Mouse (Mus musculus): ENCODE data around the gene App. TPM values are rescaled to one million over a fixed set of nuclear protein-coding genes. Genes with fewer than 3 reads are reported as not detected.

The App gene
- total and polyA plus RNA-seq, 2 experiments, result 28.9 to 29.9 TPM

DNA sequence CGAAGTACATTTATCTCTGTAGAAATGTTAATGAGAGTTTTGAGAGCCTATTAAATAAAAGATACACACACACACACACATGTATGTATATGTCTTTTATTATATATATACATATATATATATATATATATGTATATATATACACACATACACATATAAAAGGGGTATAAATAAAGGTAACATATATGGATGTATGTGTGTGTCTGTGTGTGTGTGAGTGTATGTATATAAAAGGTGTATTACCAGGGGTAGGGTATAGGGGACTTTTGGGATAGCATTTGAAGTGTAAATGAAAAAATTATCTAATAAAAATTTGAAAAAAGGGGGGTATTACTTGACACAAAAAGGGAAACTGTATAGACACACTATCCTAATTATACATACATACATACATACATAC lies 217.7 kb downstream of the App start:
- no peaks in the 10 kb centered on the region for H3K79me2 ChIP-seq (ENCODE audit: control insufficient read depth, insufficient read depth, low read length)
- H3K36me3 ChIP-seq (ENCODE audit: control insufficient read depth, insufficient read depth, low read length), result no peaks in the 10 kb centered on the region
- TF ChIP-seq CTCF (IDR thresholded peaks at IDR 0.05; ENCODE audit: low read depth, low read length) (no peak), POLR2A (IDR thresholded peaks at IDR 0.05; ENCODE audit: extremely low read depth, insufficient read depth, low read length) (no peak)
- no peak overlapping the region for H3K27ac ChIP-seq (replicated peaks; ENCODE audit: insufficient read depth, low read depth, low read length)
- no peak for DNase-seq (ENCODE audit: extremely low read depth, low read depth, low spot score)
- H3K27me3 ChIP-seq (ENCODE audit: control insufficient read depth, insufficient read depth, low read length), result no peaks in the 10 kb centered on the region
- H3K4me3 ChIP-seq (ENCODE audit: insufficient read depth, low read depth, low read length), result no peak overlapping the region
- H3K4me1 ChIP-seq (ENCODE audit: control insufficient read depth, insufficient read depth, low read length), result no peaks in the 10 kb centered on the region
- H3K9ac ChIP-seq (ENCODE audit: low read depth, low read length), result no peak overlapping the region
- WGBS, result 71% methylated on average over 1 of the region's 1 CpGs

- H3K9ac ChIP-seq (ENCODE audit: low read depth, low read length), result no peak overlapping the region
- no peaks in the 10 kb centered on the region for H3K4me1 ChIP-seq (ENCODE audit: control insufficient read depth, insufficient read depth, low read length)
- DNase-seq (ENCODE audit: extremely low read depth, low read depth, low spot score), result peak; percentile 58
- no peak overlapping the region for H3K4me3 ChIP-seq (ENCODE audit: insufficient read depth, low read depth, low read length)
- H3K27ac ChIP-seq (replicated peaks; ENCODE audit: insufficient read depth, low read depth, low read length), result no peak overlapping the region
- H3K36me3 ChIP-seq (ENCODE audit: control insufficient read depth, insufficient read depth, low read length), result no peaks in the 10 kb centered on the region
- TF ChIP-seq POLR2A (IDR thresholded peaks at IDR 0.05; ENCODE audit: extremely low read depth, insufficient read depth, low read length) (no peak), CTCF (IDR thresholded peaks at IDR 0.05; ENCODE audit: low read depth, low read length) (peak; percentile 99)
- no peaks in the 10 kb centered on the region for H3K79me2 ChIP-seq (ENCODE audit: control insufficient read depth, insufficient read depth, low read length)
- WGBS, result 45% methylated on average over 26 of the region's 26 CpGs
- no peaks in the 10 kb centered on the region for H3K27me3 ChIP-seq (ENCODE audit: control insufficient read depth, insufficient read depth, low read length)
These were observed 218.2 kb downstream of the App start for GRCm38 (mm10) chr16:84955204-84955839.

GRCm38 (mm10) chr16:84931024-84931423 lies 242.5 kb downstream of the App start:
- no peak overlapping the region for H3K4me3 ChIP-seq (ENCODE audit: insufficient read depth, low read depth, low read length)
- WGBS, result 92% methylated on average over 3 of the region's 3 CpGs
- H3K79me2 ChIP-seq (ENCODE audit: control insufficient read depth, insufficient read depth, low read length), result no peaks in the 10 kb centered on the region
- H3K27me3 ChIP-seq (ENCODE audit: control insufficient read depth, insufficient read depth, low read length), result no peaks in the 10 kb centered on the region
- TF ChIP-seq CTCF (IDR thresholded peaks at IDR 0.05; ENCODE audit: low read depth, low read length) (no peak), POLR2A (IDR thresholded peaks at IDR 0.05; ENCODE audit: extremely low read depth, insufficient read depth, low read length) (no peak)
- no peak for DNase-seq (ENCODE audit: extremely low read depth, low read depth, low spot score)
- no peaks in the 10 kb centered on the region for H3K36me3 ChIP-seq (ENCODE audit: control insufficient read depth, insufficient read depth, low read length)
- no peak overlapping the region for H3K27ac ChIP-seq (replicated peaks; ENCODE audit: insufficient read depth, low read depth, low read length)
- no peak overlapping the region for H3K9ac ChIP-seq (ENCODE audit: low read depth, low read length)
- no peaks in the 10 kb centered on the region for H3K4me1 ChIP-seq (ENCODE audit: control insufficient read depth, insufficient read depth, low read length)

DNA sequence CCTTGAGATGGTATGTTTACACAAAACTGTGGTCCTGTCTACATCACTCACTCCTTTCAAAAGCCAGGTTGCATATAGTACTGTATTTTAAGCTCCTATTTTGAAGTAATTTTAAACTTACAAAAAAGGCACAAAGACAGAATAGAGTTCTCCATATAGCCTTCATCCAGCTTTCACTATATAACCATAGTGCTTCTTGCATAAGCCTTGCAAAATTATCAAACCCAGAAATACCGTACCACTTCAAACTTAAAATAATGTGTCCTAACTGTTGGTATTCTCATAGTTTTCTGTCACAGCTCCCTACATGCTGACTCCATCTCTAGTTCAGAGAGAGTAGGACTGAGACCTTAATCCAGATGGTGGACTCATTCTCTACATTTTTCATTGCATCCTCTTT lies 245.7 kb downstream of the App start:
- H3K79me2 ChIP-seq (ENCODE audit: control insufficient read depth, insufficient read depth, low read length), result no peaks in the 10 kb centered on the region
- no peak overlapping the region for H3K27ac ChIP-seq (replicated peaks; ENCODE audit: insufficient read depth, low read depth, low read length)
- H3K36me3 ChIP-seq (ENCODE audit: control insufficient read depth, insufficient read depth, low read length), result no peaks in the 10 kb centered on the region
- H3K9ac ChIP-seq (ENCODE audit: low read depth, low read length), result no peak overlapping the region
- H3K27me3 ChIP-seq (ENCODE audit: control insufficient read depth, insufficient read depth, low read length), result no peaks in the 10 kb centered on the region
- no peaks in the 10 kb centered on the region for H3K4me1 ChIP-seq (ENCODE audit: control insufficient read depth, insufficient read depth, low read length)
- no peak for DNase-seq (ENCODE audit: extremely low read depth, low read depth, low spot score)
- no peak overlapping the region for H3K4me3 ChIP-seq (ENCODE audit: insufficient read depth, low read depth, low read length)
- 96% methylated on average over 1 of the region's 1 CpGs for WGBS
- TF ChIP-seq POLR2A (IDR thresholded peaks at IDR 0.05; ENCODE audit: extremely low read depth, insufficient read depth, low read length) (no peak), CTCF (IDR thresholded peaks at IDR 0.05; ENCODE audit: low read depth, low read length) (no peak)

DNA sequence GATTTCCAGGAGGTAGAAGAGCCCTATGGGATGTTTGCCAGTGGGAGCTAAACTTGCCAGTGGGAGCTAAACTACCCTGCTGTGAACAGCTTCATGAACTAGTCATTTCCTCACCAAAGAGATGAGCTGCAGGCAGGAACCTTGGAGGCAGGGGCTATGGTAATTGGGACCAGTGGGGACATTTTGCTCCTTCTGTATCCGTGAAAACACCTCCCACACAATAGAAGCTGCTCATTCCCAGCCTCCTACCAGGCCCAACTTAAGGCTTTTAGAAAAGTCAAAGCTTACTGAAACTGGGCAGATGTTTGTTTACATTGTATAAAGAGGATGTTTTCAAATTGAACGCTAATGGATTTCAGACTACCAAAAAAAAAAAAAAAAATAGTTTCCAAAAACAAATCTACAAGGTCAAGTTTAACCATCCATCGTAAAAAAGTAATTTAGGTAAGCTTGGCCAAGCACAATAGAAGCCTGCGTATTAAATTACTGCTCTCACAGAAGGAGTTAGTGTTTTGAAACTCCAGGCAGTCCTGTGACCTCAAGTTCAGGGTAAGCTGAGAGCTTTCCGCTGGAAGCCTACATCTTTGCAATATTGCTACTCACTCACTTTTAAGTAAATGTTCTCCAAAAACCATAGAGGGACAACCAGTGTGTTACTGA lies 253.8 kb downstream of the App start:
- H3K9ac ChIP-seq (ENCODE audit: low read depth, low read length), result no peak overlapping the region
- H3K36me3 ChIP-seq (ENCODE audit: control insufficient read depth, insufficient read depth, low read length), result no peaks in the 10 kb centered on the region
- no peaks in the 10 kb centered on the region for H3K4me1 ChIP-seq (ENCODE audit: control insufficient read depth, insufficient read depth, low read length)
- H3K4me3 ChIP-seq (ENCODE audit: insufficient read depth, low read depth, low read length), result no peak overlapping the region
- DNase-seq (ENCODE audit: extremely low read depth, low read depth, low spot score), result no peak
- TF ChIP-seq CTCF (IDR thresholded peaks at IDR 0.05; ENCODE audit: low read depth, low read length), result no peak
- no peak for TF ChIP-seq POLR2A (IDR thresholded peaks at IDR 0.05; ENCODE audit: extremely low read depth, insufficient read depth, low read length)
- no peak overlapping the region for H3K27ac ChIP-seq (replicated peaks; ENCODE audit: insufficient read depth, low read depth, low read length)
- WGBS, result 73% methylated on average over 5 of the region's 5 CpGs
- H3K27me3 ChIP-seq (ENCODE audit: control insufficient read depth, insufficient read depth, low read length), result no peaks in the 10 kb centered on the region
- no peaks in the 10 kb centered on the region for H3K79me2 ChIP-seq (ENCODE audit: control insufficient read depth, insufficient read depth, low read length)

DNA sequence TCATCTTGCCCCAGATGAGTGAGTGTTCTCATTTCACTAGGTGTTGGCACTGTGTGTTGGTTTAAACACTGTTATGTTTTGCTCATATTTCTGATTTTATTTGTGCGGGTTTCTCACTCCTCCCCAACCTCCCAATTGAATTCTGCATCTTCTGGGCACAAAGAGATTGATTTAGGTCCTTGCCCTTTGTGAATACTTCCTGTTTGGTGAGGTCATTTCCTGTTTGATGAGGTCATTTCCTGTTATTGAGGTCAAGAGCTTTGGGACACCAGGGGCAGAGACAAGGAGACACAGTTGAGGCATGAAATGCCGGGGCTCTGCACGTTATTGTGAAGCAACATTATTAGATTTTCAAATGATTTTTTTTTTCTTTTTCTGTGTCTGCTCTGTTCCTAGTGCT lies 254.5 kb downstream of the App start:
- H3K79me2 ChIP-seq (ENCODE audit: control insufficient read depth, insufficient read depth, low read length), result no peaks in the 10 kb centered on the region
- H3K4me1 ChIP-seq (ENCODE audit: control insufficient read depth, insufficient read depth, low read length), result no peaks in the 10 kb centered on the region
- H3K27me3 ChIP-seq (ENCODE audit: control insufficient read depth, insufficient read depth, low read length), result no peaks in the 10 kb centered on the region
- no peak overlapping the region for H3K9ac ChIP-seq (ENCODE audit: low read depth, low read length)
- TF ChIP-seq CTCF (IDR thresholded peaks at IDR 0.05; ENCODE audit: low read depth, low read length) (no peak), POLR2A (IDR thresholded peaks at IDR 0.05; ENCODE audit: extremely low read depth, insufficient read depth, low read length) (no peak)
- WGBS, result 86% methylated on average over 3 of the region's 3 CpGs
- H3K27ac ChIP-seq (replicated peaks; ENCODE audit: insufficient read depth, low read depth, low read length), result no peak overlapping the region
- no peak overlapping the region for H3K4me3 ChIP-seq (ENCODE audit: insufficient read depth, low read depth, low read length)
- no peak for DNase-seq (ENCODE audit: extremely low read depth, low read depth, low spot score)
- H3K36me3 ChIP-seq (ENCODE audit: control insufficient read depth, insufficient read depth, low read length), result no peaks in the 10 kb centered on the region

Measured in liver, adult 2 months (tissue).